Mouse (Mus musculus) layer of hippocampus, postnatal 14 days (tissue): ENCODE measurements around the gene Ttc7b. TPM values are rescaled to one million over a fixed set of nuclear protein-coding genes. Genes with fewer than 3 reads are reported as not detected.

Experiments
- DNase-seq, 2 experiments: peaks; one replicate each; pipeline ENCODE4 v3.0.0; 2021 to 2022; ENCODE audit warnings: low spot score in 2 of 2, mixed read lengths in 1 of 2
- total RNA-seq, 2 experiments: library from RNA; stranded (reverse); gene quantifications; 2 replicates each; pipeline ENCODE4 v1.2.3; 2021

Gene Ttc7b
- total RNA-seq, 2 experiments from 2014 or later, result 132 to 146 TPM

DNA sequence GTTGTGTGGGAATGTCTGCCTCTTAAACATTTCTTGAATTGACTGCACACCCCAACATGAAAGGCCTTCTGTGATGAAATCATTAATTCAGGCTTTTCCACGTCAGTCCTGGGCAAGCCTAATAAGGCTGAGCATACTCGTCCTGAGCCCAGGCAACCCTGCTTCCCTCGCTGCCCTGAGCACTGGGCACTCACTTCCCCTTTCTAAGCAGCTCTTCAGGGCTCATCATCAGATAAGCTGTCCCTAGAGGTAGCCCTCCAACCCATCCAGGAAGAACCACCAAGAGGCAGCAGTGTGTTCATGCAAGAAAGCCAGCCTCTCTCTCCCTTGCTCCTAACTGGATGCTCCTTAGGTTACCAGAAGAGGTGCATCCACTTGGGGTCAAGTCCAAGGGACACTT, 27.9 kb downstream of the Ttc7b start:
- no peak for DNase-seq

DNA sequence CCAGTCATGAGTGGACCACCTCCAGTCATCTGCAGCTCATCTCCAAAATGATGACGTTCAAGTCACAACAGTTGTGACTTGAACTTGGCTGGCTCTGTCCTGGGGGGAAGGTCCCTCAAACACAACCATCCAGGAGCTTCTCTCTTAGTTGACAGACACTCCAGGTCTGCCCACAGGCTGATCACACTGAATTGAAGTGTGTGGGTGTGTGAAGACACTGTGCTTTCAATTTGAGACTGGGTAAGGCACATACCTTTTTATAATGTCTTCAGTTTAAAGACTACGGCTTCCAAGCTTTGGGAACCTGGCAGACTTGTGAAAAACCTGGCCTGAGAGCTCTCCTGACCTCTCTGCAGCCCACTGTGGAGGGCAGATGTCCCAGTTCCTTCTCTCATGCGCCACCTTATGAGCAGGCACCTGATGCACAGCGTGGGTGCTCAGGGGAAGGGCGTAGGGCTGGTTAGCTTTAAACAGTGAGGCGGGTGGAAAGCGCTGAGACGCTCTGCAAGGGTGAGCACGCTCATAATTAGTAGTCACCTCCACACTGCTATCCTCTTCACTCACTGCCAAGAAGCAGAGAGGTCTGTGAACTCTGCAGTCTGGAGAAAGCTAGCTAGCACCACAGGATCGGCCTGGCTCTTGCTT, 28.5 kb downstream of the Ttc7b start:
- no peak for DNase-seq

DNA sequence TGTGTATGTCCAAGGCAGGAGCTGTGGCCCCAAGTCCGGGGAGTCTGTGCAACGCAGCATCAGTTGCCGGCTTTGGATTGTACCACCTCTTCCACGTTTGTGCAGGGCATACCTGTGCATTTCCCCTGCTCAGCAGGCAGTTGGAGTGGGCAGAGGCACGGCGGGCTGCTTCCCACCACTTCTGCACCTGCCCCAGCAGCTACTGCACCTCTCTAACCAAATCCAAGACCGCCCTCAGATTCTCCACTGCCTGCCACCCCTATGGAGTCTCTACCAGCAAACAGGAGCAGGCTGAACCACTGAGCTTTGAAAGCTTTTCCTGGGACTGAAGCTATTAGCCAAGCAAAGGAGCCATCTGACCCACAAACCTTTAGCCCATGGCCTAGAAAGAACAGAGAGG, 30.8 kb downstream of the Ttc7b start:
- DNase-seq, result no peak

DNA sequence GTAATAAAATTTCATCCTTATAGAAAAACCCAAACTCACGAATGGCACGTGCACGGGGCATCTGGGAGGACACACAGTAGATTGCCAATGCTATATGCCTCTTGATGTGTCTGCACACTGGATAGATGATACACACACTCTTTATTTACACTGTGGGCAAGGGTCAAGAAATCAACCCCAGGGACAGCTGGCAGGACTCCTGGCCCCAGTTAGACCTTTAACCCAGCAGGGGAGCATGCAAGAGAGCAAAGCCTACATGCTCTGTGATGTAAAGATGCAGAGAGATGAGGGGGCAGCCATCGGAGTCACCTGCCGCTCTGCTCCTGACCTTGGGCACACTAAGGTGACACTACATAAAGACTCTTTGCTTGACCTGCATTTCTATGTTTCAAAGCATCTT, 32.3 kb downstream of the Ttc7b start:
- DNase-seq, result no peak

DNA sequence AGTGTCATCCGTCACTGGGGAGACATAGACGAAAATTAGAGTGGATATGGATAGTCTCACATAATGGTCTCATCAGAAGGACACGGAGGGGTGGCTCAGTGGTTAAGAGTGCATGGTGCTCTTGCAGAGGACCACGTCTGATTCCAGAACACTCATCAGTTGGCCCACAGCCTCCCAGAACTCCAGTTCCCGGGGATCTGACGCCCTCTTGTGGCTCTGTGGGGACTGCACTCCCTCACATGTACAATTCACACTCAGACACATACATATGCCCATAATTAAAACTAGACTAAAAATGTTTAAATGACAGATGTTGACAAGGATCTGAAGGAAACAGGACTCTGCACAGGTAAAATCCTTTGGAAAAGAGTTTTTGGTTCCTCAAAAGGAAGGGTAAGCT, 34.4 kb downstream of the Ttc7b start:
- DNase-seq, result no peak

DNA sequence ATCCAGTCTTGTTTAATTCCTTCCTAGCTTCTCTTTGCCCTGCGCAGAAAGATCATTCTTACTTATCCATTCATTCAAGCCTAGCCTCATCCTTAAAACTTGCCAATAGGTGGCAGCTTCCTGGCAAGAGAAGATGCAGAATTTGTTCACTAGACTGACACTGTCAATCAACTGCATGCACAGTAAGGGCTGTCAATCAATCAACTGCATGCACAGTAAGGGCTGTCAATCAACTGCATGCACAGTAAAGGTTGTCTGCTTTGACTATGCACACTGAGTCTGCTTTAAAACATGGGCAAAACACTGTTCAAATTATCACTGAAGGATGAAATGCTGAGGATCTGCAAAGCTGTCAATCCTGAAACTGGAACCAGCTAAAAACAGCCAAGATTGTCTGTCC, 37.6 kb downstream of the Ttc7b start:
- no peak for DNase-seq

DNA sequence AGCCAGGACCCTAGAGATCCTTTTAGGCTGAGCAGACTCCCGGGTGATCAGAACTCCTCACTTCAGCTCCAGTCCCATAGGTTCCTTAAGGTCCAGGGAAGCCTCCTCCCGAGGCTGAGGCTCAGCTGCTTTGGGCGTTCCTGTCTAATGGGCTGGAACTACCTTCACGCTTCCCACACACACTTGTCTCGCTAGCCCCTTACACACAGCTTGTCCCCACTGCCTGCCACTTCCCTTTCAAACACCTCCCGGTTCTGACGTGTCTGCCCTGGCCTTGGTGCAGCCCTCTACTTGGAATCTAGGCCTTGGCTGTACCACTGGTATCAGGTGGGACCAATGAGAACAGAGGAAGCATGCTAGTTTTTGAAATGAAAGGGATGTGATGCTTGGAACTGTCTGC, 38.4 kb downstream of the Ttc7b start:
- DNase-seq, result no peak

DNA sequence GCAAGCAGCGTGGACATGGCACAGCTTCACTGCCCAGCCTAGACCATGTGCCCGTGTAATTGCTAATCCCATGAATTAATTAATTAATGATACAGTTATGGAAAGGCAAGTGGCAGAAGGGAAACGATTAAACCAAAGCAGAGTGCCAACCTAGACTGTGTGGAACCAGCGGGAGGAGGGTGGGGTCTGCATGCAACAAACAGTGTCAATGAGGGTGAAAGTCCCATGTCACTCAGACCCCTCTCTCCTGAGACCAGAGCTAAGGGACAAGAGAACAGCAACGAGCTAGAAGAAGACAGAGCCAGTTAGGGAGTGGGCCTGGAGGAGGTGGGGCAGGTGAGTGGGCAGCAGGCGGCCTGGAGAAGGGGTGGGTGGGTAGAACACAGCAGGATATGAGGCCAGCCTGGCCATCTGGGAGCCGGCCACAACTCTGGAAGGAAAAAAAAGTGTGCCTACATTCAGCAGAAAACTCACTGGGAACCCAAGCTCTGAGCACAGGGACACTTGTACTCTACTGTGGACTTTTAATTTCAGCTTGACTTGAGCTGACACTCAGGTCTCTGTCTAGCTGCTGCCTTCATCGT, 39.1 kb downstream of the Ttc7b start:
- no peak for DNase-seq

DNA sequence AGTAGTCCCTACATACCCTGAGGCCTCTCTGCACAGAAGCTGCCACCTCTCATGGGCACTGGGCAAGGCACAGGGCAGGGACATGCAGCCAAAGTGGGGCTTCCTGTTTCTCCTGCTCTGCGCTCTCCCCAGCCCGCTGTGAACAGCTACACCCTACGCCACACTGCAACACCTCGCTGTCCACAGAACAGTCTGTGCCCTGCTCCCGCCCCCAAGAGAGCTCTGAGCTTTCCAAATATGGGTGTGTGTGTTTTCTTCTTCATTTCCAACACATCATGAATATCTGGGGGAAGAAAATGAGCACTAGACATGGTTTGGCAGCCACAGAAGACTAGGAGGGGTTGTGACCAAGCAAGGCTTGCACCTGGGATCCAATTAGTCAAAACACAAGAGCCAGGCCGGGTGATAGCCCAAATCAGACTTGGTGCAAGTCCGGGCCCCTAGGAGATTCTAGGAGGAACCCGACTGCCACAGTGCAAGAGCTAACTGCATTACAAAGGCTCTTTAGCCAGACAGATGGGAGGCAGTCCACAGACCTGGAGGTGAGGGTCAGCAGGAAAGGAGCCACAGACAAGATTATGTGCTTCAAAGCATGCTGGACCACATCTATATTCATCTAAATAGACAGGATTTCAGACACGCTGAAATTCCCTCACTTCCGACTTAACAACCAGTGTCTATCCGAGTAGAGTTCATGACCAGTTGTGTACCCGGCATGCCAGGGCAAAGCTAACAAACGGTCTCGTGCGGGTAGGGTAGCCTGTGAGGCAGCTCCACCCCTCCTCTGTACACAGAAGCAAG, 39.8 kb downstream of the Ttc7b start:
- no peak for DNase-seq

DNA sequence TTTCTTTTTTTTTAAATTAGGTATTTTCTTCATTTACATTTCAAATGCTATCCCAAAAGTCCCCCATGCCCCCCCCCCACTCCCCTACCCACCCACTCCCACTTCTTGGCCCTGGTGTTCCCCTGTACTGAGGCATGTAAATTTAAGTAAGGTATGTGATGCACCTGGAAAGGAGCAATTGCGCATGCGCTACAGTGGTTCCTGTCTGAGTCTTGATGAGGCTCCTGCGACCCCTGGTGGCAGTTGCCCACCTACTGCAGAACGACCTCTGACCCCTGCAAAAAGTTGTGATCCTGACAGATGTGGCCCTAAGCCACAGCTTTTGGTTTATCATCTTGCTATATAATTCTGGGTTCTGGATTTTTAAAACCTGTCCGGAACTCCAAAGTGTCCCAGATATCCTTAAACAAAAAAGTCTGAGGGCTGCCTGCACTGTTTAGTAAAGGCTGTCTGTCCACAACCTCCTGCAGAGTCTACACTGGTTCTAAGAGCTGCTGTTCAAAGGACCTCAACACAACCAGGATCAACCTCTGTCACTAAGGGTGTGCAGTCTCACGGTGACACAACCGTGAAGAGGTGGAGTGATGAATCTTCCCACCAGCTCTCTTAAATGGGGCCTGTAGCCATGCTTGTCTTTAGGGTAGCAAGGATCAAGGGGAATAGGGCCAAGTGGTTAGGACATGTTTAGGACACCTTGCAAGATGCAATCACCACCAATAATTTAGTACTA, 40.6 kb downstream of the Ttc7b start:
- no peak for DNase-seq

DNA sequence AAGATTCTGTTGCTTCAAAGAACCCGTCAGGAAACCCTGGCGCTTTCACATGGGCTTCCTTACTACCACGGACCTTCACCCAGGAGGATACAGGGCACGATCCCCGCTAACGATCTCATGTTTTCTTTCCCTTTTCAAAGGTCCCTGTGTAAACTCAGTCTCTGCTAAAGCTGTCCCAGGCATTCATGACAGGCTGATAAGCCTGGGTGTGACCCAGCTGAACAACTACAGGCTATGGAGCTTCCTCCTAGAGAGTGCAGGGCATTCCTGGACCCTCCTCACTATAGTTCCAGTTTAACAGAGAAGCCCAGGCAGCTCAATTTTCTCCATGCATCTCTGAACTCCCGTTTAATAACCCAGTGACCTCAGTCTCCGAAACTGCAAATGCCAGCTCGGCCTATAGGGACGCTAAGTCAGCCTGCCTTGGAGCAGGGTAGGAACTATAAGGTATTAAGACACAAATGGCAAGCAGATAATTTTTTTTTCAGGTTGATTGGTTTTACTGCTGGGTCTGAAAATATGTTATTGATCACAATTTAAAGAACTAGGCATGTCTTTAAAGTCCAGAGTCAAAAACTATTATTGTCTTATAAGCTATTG, 41.3 kb downstream of the Ttc7b start:
- DNase-seq, result no peak

DNA sequence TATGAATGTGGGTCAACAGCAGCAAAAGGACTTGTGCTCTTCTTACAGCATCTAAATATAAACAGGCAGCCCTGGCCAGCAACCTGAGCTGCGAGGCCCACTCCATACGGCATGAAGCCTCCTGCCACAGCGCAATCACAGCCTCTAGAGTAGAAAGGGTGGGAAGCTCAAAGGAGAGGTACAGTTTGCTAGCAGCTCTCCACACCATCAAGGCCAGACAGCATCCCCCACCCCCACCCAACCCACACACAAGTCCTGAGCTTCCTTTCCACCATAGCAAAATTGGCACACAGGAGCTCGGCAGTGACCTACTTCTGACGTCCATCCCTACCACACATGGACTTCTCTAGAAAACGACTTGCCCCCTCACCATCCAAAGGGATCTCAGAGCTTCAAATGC, 42.0 kb downstream of the Ttc7b start:
- no peak for DNase-seq

DNA sequence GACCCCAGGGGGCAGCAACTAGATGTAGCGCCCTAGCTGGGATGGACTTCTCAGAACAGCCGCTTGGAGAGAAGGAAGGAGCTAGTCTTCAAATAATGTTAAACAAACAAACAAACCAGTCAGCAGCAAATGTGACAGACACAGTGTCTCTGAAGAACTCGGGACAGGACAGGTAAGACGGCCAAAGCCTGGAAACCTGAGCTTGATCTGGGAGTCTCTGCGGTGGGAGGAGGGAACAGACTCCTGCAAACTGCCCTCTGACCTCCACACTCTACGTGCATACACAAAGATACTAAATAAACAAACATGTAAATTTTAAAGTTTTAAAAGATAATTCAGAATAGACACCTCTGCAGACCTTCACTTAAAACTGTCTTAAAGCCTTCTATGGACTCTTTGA, 42.5 kb downstream of the Ttc7b start:
- no peak for DNase-seq

DNA sequence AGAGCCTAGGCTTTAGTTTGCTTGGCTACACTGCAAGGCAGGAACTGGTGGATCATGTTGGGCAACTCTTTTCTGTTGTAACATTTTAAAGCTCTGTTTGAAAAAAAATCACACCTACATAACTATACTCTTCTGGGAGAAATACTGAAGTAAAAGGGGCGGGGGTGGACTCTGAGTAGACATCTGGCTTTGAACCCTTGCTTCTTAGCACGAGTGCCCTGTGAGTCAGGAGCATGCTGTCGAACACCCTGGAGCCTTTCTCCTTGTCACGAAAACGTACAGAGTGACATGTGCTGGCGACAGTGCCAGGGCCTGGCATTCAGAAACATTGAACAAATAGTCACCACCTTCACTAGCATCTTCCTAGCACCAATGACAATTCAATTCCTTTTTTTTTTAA, 43.2 kb downstream of the Ttc7b start:
- no peak for DNase-seq

DNA sequence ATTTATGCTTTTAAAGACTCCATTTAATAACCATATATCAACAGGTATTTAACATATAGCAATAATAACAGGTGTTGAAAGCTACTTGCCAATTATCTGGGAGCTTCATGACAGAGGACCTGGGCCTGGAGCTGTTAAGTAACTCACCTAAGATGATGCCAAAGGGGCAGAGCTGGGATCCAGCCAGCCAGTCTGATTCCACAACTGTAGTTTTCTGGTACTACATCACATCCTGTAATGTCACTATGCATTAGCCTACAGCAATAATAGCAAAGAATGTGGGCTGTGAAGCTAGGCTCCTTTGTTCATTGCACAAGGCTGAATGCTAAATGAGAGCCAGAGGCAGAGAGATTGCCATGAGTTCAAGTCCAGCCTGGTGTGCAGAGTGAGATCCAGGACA, 44.3 kb downstream of the Ttc7b start:
- DNase-seq, result no peak

DNA sequence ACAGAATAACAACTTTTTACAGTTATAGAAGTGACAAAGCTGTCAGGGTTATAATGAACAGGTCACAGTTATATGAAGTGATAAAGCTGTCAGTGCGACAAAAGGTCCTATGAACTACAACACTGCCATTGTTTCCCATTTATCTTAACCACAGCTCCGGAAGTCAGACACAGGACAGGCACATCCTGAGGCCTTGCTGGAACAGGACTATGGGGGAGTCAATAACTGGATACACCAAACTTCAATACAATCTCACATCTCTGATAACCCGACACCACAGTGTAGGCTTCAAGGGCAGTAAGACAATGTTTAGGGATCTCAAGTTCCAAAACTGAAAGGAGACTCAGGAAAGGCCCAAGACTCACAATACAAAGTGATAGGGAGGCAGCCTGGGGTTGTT, 45.1 kb downstream of the Ttc7b start:
- no peak for DNase-seq

DNA sequence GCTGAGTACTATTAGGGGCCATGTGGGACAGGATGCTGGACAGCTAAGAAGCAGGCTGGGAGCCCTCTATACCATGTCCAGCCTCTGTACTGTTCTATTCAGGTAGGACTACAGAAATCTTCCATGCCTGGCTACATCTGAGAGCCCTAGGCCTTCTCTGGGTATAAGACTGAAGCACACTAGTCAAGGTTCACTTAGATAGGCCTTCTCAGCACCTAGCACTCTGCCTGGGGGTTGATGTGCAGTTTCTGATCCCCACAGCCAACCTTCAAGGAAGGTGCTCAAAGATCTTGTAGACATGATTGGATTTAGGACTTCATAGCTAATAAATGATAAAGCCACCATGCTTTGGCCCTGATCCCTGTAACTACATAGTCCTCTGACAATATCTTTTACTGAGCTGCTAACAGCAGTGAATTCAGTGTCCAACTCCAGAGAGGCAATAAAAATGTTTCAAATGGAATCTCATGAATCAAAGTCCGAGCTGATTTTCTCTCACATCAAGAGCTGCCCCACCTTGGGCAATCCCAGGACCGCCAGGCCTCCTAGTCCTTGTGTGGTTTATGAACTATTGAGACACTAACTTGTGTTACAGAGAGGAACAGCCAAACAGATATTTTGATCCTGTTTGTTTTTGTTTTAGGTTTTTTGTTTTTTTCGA, 45.8 kb downstream of the Ttc7b start:
- DNase-seq, result no peak

DNA sequence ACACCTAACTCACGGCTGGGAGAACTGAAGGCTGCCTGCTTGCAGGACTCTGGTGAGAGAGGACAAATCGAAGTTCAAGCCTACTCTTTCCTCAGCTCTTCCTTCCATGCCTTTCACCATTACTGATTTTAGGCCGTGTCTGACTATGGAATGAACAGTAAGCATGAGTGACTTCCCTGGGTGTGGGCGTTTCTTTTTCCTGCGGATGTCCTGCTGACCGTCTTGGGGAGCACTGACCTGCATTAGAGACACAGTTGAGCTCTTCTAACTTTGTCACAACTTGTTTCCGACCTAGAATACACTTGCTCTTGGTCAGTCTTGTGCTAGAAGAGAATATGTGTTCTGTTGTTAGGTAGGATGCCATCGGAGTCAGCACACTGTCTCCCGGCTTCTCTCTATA, 50.3 kb downstream of the Ttc7b start:
- no peak for DNase-seq

DNA sequence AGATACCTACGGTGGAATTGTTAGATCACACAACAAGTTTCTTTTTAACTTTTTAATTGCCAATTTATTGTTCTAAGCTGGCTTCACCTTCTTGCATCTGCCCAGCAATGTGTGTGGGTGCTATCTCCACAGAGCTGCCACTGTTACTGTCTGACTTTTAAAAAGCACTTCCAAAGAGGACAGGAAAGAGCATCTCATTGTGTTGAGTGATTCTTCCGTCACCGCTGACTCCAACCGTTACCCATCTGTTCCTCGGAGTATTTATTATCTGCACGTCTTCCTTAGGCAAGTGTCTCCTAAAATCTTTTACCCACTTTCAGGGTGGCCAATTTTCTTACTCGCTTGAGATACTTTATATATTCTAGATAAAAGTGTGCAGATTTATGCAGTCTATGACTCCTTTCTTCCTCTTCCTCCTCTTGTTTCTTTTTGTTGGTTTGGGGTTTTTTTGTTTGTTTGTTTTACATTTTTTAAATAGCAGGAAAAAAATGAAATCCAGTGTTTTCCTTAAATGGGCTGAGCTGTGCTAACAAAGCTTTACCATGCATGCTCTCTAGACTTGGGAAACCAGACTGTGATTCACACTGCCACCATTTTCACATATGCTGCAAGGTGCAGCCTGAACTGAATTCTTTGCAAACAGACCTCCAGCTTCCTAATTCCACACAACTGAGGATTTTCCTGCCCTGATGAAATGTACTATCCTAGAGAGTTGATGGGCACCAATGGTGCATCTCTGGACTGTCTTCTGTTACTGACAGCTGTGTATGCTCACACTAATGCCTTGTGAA, 50.9 kb downstream of the Ttc7b start:
- DNase-seq, result no peak

DNA sequence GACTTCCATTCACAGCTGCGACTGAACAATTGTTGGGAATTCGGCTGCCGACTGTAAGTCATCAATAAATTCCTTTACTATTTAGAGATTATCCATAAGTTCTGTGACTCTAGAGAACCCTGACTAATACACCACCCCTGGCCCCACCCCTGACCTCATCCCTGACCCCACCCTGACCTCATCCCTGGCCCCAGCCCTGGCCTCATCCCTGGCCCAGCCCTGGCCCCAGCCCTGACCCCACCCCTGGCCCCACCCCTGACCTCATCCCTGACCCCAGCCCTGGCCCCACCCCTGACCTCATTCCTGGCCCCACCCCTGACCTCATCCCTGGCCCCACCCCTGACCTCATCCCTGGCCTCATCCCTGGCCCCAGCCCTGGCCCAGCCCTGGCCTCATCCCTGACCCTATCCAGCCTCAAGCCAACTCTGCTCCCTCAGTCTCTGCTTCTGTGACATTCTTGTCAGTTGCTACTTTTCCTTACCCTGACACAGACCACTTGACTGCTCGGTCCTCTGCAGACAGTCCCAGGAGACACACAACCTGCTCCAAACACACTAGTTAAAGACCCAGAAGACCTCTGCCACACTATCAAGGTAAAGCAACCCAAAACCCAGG, 55.4 kb downstream of the Ttc7b start:
- DNase-seq, result no peak
